Mouse (Mus musculus): ENCODE measurements around the gene Gm21983. TPM values are rescaled to one million over a fixed set of nuclear protein-coding genes. Genes with fewer than 3 reads are reported as not detected.

Gm21983 gene
- total and polyA plus RNA-seq, 3 experiments: 0.16 TPM; not detected in 2

DNA sequence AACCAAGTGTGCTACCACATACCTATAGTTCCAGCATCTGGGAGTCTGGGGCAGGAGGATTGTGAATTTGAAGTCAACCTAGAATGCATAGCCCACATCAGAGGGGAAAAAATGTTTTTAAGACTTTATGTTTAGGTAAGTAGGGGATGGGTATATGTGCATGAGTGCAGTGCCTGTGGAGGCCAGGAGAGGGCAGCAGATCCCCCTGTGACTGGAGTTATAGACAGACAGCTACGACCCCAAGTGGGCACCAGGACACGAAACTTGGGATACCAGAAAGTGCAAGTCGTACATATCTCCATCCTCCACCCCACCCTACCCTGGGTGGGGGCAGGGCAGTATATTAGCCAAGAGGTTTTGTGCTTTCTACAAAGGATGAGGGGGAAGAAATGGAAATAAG is 4.1 kb upstream of the Gm21983 start:
- H3K36me3 ChIP-seq (ENCODE audit: control insufficient read depth, insufficient read depth, low read length): no peaks in the 10 kb centered on the region
- no peak overlapping the region for H3K27ac ChIP-seq
- no peak for DNase-seq
- no peak overlapping the region for H3K9ac ChIP-seq (ENCODE audit: low read depth, low read length)
- intact Hi-C loops (cut with DNase I): no loop called here
- WGBS: 66% methylated on average over 3 of the region's 3 CpGs
- H3K4me3 ChIP-seq: no peak overlapping the region
- no peaks in the 10 kb centered on the region for H3K79me2 ChIP-seq (replicated peaks; ENCODE audit: control insufficient read depth, insufficient read depth, low read length)
- peak; percentile 71 for TF ChIP-seq CTCF (IDR thresholded peaks at IDR 0.05)
- no peak for TF ChIP-seq POLR2A (IDR thresholded peaks at IDR 0.05; ENCODE audit: insufficient read depth, low read depth, low read length)
- TF ChIP-seq EP300 (IDR thresholded peaks at IDR 0.05; ENCODE audit: insufficient read depth, low read depth, low read length): no peak
- H3K27me3 ChIP-seq (ENCODE audit: control insufficient read depth, insufficient read depth, low read length): no peaks in the 10 kb centered on the region
- peaks cover 4% of the 10 kb centered on the region; the same call in 1 of the 2 replicates for H3K4me1 ChIP-seq (ENCODE audit: control insufficient read depth, insufficient read depth, low read length)

DNA sequence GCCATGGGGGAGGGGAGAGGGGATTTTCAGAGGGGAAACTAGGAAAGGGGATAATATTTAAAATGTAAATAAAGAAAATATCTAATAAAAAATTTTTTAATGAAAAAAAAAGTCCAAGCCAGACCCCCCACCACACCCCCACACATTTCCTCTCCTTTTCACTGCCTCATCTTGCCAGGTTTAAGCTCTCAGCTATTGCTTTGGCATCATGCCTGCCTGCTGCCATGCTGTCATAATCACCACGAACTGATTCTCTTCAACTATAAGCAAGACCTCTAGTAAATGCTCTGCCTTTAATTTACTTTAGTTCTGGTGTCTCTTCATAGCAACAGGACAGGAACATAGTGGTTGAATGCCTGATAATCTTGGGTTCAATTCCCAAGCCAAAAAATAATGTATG is 1.6 kb upstream of the Gm21983 start:
- Histone ChIP-seq H3K4me3 (no peak overlapping the region), H3K79me2 (replicated peaks; ENCODE audit: control insufficient read depth, insufficient read depth, low read length) (no peaks in the 10 kb centered on the region), H3K36me3 (ENCODE audit: control insufficient read depth, insufficient read depth, low read length) (no peaks in the 10 kb centered on the region), H3K27ac (no peak overlapping the region), H3K9ac (ENCODE audit: low read depth, low read length) (no peak overlapping the region), H3K4me1 (ENCODE audit: control insufficient read depth, insufficient read depth, low read length) (peaks cover 4% of the 10 kb centered on the region; the same call in 1 of the 2 replicates), H3K27me3 (ENCODE audit: control insufficient read depth, insufficient read depth, low read length) (no peaks in the 10 kb centered on the region)
- DNase-seq: no peak
- TF ChIP-seq CTCF (IDR thresholded peaks at IDR 0.05) (no peak), EP300 (IDR thresholded peaks at IDR 0.05; ENCODE audit: insufficient read depth, low read depth, low read length) (no peak), POLR2A (IDR thresholded peaks at IDR 0.05; ENCODE audit: insufficient read depth, low read depth, low read length) (no peak)
- intact Hi-C loops (cut with DNase I): no loop called here
- WGBS: 54% methylated on average over 1 of the region's 1 CpGs

DNA sequence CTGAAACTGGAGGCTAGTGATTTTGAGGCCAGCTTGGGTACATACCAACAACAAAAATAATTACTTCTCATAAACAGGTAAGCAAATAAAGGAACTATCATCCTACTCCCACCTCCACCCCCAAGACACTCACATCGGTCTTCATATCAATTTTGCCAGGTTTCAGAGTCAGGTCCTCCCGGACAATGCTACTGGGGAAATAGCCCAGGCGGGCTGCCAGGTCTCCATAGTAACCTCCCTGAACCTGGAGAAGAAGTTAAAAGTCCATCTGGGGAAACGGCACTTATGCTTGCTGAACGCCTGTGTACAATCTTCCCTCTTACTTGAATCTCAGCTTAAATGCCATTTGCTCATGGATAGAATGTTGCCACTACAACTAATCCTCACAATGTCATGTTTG is 850 bp downstream of the Gm21983 start:
- Histone ChIP-seq H3K4me1 (ENCODE audit: control insufficient read depth, insufficient read depth, low read length) (peaks cover 4% of the 10 kb centered on the region; the same call in 1 of the 2 replicates), H3K27me3 (ENCODE audit: control insufficient read depth, insufficient read depth, low read length) (no peaks in the 10 kb centered on the region), H3K9ac (ENCODE audit: low read depth, low read length) (no peak overlapping the region), H3K36me3 (ENCODE audit: control insufficient read depth, insufficient read depth, low read length) (no peaks in the 10 kb centered on the region), H3K27ac (peak overlapping the region; percentile 74; the same call in 1 of the 2 replicates), H3K4me3 (no peak overlapping the region), H3K79me2 (replicated peaks; ENCODE audit: control insufficient read depth, insufficient read depth, low read length) (no peaks in the 10 kb centered on the region)
- DNase-seq: peak; percentile 72 to 74
- WGBS: 26% methylated on average over 5 of the region's 5 CpGs
- intact Hi-C loops (cut with DNase I): loop anchor here (2.0 kb wide), 1 partner anchor 15 kb away; the partner anchor contains the start of gene BC024978
- no peak for TF ChIP-seq EP300 (IDR thresholded peaks at IDR 0.05; ENCODE audit: insufficient read depth, low read depth, low read length)
- no peak for TF ChIP-seq POLR2A (IDR thresholded peaks at IDR 0.05; ENCODE audit: insufficient read depth, low read depth, low read length)
- no peak for TF ChIP-seq CTCF (IDR thresholded peaks at IDR 0.05)

DNA sequence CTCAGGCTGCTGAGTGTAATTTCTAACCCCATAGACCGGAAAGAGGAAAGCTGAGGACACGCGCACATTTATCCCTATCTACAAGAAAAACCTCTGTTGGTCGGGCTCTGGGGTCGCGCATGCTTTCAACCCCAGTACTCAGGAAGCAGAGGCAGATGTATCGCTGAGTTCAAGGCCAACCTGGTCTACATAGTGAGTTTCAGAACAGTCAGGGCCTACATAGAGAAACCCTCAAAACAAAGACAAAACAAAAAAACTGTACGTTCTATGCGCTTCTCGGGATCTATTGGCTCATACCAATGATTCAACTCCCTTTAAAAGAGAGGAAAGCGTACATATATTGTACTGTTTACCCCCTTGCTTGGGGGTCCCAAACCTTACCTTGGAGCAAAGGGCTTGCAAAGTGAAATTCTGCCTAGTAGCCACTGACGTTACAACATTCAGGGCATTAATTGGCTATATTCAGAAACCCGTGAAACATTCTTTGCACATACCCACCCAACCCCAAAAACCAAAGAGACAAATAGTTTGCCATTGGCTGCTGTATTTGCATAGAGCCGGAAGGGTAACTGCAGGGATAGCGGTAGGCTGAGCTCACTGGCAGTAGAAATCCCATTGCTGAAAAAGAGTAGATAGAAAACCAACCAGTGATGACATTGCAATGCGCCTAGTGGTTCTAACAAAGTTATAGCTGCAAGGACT is 1.5 kb downstream of the Gm21983 start:
- 42% methylated on average over 16 of the region's 16 CpGs for WGBS
- DNase-seq: no peak
- Histone ChIP-seq H3K27ac (peak overlapping the region; percentile 74), H3K9ac (ENCODE audit: low read depth, low read length) (no peak overlapping the region; the same call in 1 of the 2 replicates), H3K4me1 (ENCODE audit: control insufficient read depth, insufficient read depth, low read length) (peaks cover 4% of the 10 kb centered on the region; the same call in 1 of the 2 replicates), H3K79me2 (replicated peaks; ENCODE audit: control insufficient read depth, insufficient read depth, low read length) (no peaks in the 10 kb centered on the region), H3K36me3 (ENCODE audit: control insufficient read depth, insufficient read depth, low read length) (no peaks in the 10 kb centered on the region), H3K27me3 (ENCODE audit: control insufficient read depth, insufficient read depth, low read length) (no peaks in the 10 kb centered on the region), H3K4me3 (peak overlapping the region; percentile 94)
- no peak for TF ChIP-seq CTCF (IDR thresholded peaks at IDR 0.05)
- intact Hi-C loops (cut with DNase I): loop anchor here (2.0 kb wide), 1 partner anchor 19 kb away; no protein-coding TSS in a partner anchor

DNA sequence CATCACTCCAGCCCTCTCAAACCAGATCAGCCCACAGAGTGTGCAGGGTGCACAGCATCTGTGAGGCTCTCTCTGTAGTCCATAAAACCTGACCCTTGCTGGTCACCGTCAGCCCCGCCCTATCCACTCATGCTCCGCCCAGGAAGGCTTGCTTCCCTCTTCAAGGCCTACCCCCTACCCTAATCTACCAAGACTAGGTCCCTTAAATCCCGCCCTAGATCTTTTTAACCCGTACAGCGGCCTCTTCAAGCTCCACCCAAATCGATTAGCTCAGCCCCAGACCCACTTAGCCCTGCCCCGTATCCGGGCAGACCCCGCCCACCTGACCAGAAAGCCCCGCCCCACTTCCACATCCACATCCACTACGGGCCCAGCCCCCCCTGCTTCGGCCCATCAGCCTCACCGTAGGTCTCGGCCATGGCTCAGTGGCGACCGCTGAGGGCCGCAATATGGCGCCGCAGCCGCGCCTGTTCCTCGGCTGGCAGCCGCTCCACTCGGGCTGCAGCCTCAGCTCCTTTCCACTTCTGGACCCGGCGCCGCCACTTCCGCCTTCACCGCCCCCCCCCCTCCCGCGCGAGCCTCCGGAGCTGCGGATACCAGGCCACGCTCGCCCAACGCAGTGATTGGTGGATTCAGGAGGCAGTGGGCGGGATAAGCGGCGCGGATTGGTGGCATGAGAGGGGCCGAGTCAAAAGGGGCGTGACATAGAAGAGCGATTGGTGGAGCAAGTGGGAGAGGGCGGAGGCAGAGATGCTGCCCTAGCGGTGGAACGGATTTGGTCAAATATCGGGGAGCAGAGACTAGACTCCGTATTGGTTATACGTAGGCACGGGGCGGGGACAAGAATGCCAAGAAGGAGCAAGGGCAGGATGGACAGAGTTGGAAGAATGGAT is 2.3 kb downstream of the Gm21983 start, which contains the start of gene Rab4b:
Rab4b (minus strand) TSS at position 573 of the 893 bp plus-strand sequence.
- Histone ChIP-seq H3K36me3 (ENCODE audit: control insufficient read depth, insufficient read depth, low read length) (no peaks in the 10 kb centered on the region), H3K9ac (ENCODE audit: low read depth, low read length) (peak within 1 kb of the TSS; percentile 78), H3K27me3 (ENCODE audit: control insufficient read depth, insufficient read depth, low read length) (no peaks in the 10 kb centered on the region), H3K27ac (peak within 1 kb of the TSS; percentile 98), H3K79me2 (replicated peaks; ENCODE audit: control insufficient read depth, insufficient read depth, low read length) (no peaks in the 10 kb centered on the region), H3K4me3 (peak within 1 kb of the TSS; percentile 94), H3K4me1 (ENCODE audit: control insufficient read depth, insufficient read depth, low read length) (peaks cover 4% of the 10 kb centered on the region; the same call in 1 of the 2 replicates)
- intact Hi-C loops (cut with DNase I): loop anchor here (2.0 kb wide), 1 partner anchor 18 kb away; no protein-coding TSS in a partner anchor
- TF ChIP-seq POLR2A (IDR thresholded peaks at IDR 0.05; ENCODE audit: insufficient read depth, low read depth, low read length) (peak; percentile 66), CTCF (IDR thresholded peaks at IDR 0.05) (peak; percentile 78), EP300 (IDR thresholded peaks at IDR 0.05; ENCODE audit: insufficient read depth, low read depth, low read length) (peak; percentile 51; the same call in 1 of the 2 replicates)
- WGBS: under 1% methylated on average over 53 of the region's 53 CpGs
- DNase-seq: peak; percentile 98 to 100

Measured in heart, adult 2 months (tissue).